Mouse (Mus musculus) midbrain, embryonic 13.5 days (tissue): ENCODE measurements around the gene Pidd1. TPM values are rescaled to one million over a fixed set of nuclear protein-coding genes. Genes with fewer than 3 reads are reported as not detected.
"Not testable (repeated sequence)": the region's sequence is repeated elsewhere in the genome, so short reads cannot be mapped to it uniquely, and the experiment has no call there.

Source experiments
- ATAC-seq: fragments of 200-750 bp; cut with Nextera tagmentation; 2 replicates; pipeline ENCODE4 v1.8.0; 2017; ENCODE audit warnings: mild to moderate bottlenecking, moderate TSS enrichment, moderate library complexity
- H3K27ac ChIP-seq: fragments of 300-500 bp; sonication (generic); 2 replicates; pipeline ENCODE4 v1.5.1; 2015; ENCODE audit warnings: inconsistent platforms, mild to moderate bottlenecking, moderate library complexity
- H3K27me3 ChIP-seq: fragments of 300-500 bp; sonication (generic); 2 replicates; pipeline ENCODE4 v1.6.1; 2015; ENCODE audit warnings: mild to moderate bottlenecking, inconsistent platforms
- H3K36me3 ChIP-seq: fragments of 300-500 bp; sonication (generic); 2 replicates; pipeline ENCODE4 v1.6.1; 2015; ENCODE audit warnings: mild to moderate bottlenecking, inconsistent platforms
- H3K4me1 ChIP-seq: fragments of 300-500 bp; sonication (generic); replicated peaks from 2 replicates; pipeline ENCODE4 v1.6.1; 2015; ENCODE audit warnings: inconsistent platforms
- H3K4me2 ChIP-seq: fragments of 300-500 bp; sonication (generic); replicated peaks from 2 replicates; pipeline ENCODE4 v1.6.1; 2015; ENCODE audit warnings: moderate library complexity, mild to moderate bottlenecking, inconsistent platforms
- H3K4me3 ChIP-seq: fragments of 300-500 bp; sonication (generic); replicated peaks from 2 replicates; pipeline ENCODE4 v1.5.1; 2015; ENCODE audit warnings: mild to moderate bottlenecking, inconsistent platforms
- H3K9ac ChIP-seq: fragments of 300-500 bp; sonication (generic); replicated peaks from 2 replicates; pipeline ENCODE4 v1.6.1; 2015; ENCODE audit warnings: mild to moderate bottlenecking, inconsistent platforms
- H3K9me3 ChIP-seq: fragments of 300-500 bp; sonication (generic); 2 replicates; pipeline ENCODE4 v1.6.1; 2016; ENCODE audit warnings: mild to moderate bottlenecking, inconsistent platforms
- WGBS: fragments of 180-500 bp; shearing (Covaris S2); methylation state at CpG from one replicate; pipeline ENCODE4 v1.1.7; 2015; 5-methylcytosine and 5-hydroxymethylcytosine counted together
- polyA plus RNA-seq: library from polyadenylated mRNA; unstranded; fragments of >200 nt; fragmentation: Nextera tagmentation; extraction: Ambion mirVana; gene quantifications from 2 replicates; pipeline ENCODE4 v1.2.1, GENCODE M21; 2015

Gene Pidd1
- polyA plus RNA-seq, 1 experiment from 2014 or later, result 7.1 TPM

GRCm38 (mm10) chr7:141416144-141416841 is 27.5 kb downstream of the Pidd1 start:
- H3K4me2 ChIP-seq, result no peak overlapping the region
- no peaks in the 10 kb centered on the region for H3K9me3 ChIP-seq
- H3K27me3 ChIP-seq, result 0 out of 2 replicates have a peak, but pooled peaks cover 2% of the 10 kb centered on the region
- H3K4me3 ChIP-seq, result no peak overlapping the region
- H3K36me3 ChIP-seq, result no peaks in the 10 kb centered on the region
- ATAC-seq, result no peak
- H3K9ac ChIP-seq, result no peak overlapping the region
- 80% methylated on average over 6 of the region's 6 CpGs for WGBS
- no peak overlapping the region for H3K27ac ChIP-seq
- H3K4me1 ChIP-seq, result peaks cover 23% of the 10 kb centered on the region

- H3K4me1 ChIP-seq, result peaks cover 26% of the 10 kb centered on the region
- peak; percentile 92 for ATAC-seq
- WGBS, result under 1% methylated on average over 52 of the region's 56 CpGs
Observed at GRCm38 (mm10) chr7:141413809-141414584, 29.8 kb downstream of the Pidd1 start, which contains the start of gene Gatd1. TSS of gene Gatd1 (minus strand) at chr7:141414136.

GRCm38 (mm10) chr7:141413331-141413730 is 30.5 kb downstream of the Pidd1 start:
- H3K4me3 ChIP-seq, result peak overlapping the region; percentile 76
- no peaks in the 10 kb centered on the region for H3K9me3 ChIP-seq
- H3K36me3 ChIP-seq, result peaks cover 21% of the 10 kb centered on the region
- H3K27me3 ChIP-seq, result no peaks in the 10 kb centered on the region
- peak overlapping the region; percentile 93 for H3K9ac ChIP-seq
- H3K4me1 ChIP-seq, result peaks cover 27% of the 10 kb centered on the region
- peak overlapping the region; percentile 88 for H3K27ac ChIP-seq
- peak overlapping the region; percentile 89 for H3K4me2 ChIP-seq
- peak; percentile 59 for ATAC-seq
- 5% methylated on average over 16 of the region's 16 CpGs for WGBS

More at GRCm38 (mm10) chr7:141413809-141414584, 29.8 kb downstream of the Pidd1 start, which contains the start of gene Gatd1:
- peak within 1 kb of the TSS; percentile 76 for H3K4me3 ChIP-seq
- no peaks in the 10 kb centered on the region for H3K9me3 ChIP-seq
- peak within 1 kb of the TSS; percentile 89 for H3K4me2 ChIP-seq
- peaks cover 17% of the 10 kb centered on the region for H3K36me3 ChIP-seq
- H3K27me3 ChIP-seq, result 0 out of 2 replicates have a peak, but pooled peaks cover 1% of the 10 kb centered on the region
- H3K27ac ChIP-seq, result peak within 1 kb of the TSS; percentile 88
- H3K9ac ChIP-seq, result peak within 1 kb of the TSS; percentile 93

GRCm38 (mm10) chr7:141411667-141412066 is 32.2 kb downstream of the Pidd1 start:
- Histone ChIP-seq H3K27me3 (no peaks in the 10 kb centered on the region), H3K4me3 (no peak overlapping the region), H3K9me3 (no peaks in the 10 kb centered on the region), H3K27ac (no peak overlapping the region), H3K36me3 (peaks cover 31% of the 10 kb centered on the region), H3K4me2 (no peak overlapping the region), H3K9ac (peak overlapping the region; percentile 23; the same call in 1 of the 2 replicates), H3K4me1 (peaks cover 27% of the 10 kb centered on the region)
- no peak for ATAC-seq
- WGBS, result 100% methylated on average over 1 of the region's 1 CpGs

GRCm38 (mm10) chr7:141410631-141411030 is 33.2 kb downstream of the Pidd1 start:
- Histone ChIP-seq H3K4me2 (no peak overlapping the region), H3K4me3 (no peak overlapping the region), H3K27ac (no peak overlapping the region), H3K9me3 (no peaks in the 10 kb centered on the region), H3K27me3 (no peaks in the 10 kb centered on the region), H3K36me3 (peaks cover 31% of the 10 kb centered on the region), H3K9ac (0 out of 2 replicates have a peak overlapping the region, but pooled peaks have one; percentile 30), H3K4me1 (peaks cover 27% of the 10 kb centered on the region)
- WGBS, result 96% methylated on average over 8 of the region's 8 CpGs
- ATAC-seq, result no peak

GRCm38 (mm10) chr7:141408833-141409232 is 35.0 kb downstream of the Pidd1 start:
- WGBS, result 8% methylated on average over 11 of the region's 11 CpGs
- Histone ChIP-seq H3K4me3 (no peak overlapping the region), H3K27ac (0 out of 2 replicates have a peak overlapping the region, but pooled peaks have one; percentile 2), H3K4me2 (no peak overlapping the region), H3K27me3 (no peaks in the 10 kb centered on the region), H3K9me3 (no peaks in the 10 kb centered on the region), H3K4me1 (peaks cover 22% of the 10 kb centered on the region), H3K36me3 (peaks cover 34% of the 10 kb centered on the region), H3K9ac (no peak overlapping the region)
- ATAC-seq, result peak; percentile 62

- Histone ChIP-seq H3K4me1 (peaks cover 14% of the 10 kb centered on the region), H3K36me3 (peaks cover 41% of the 10 kb centered on the region)
- not testable (repeated sequence) for ATAC-seq, H3K9me3 ChIP-seq, H3K9ac ChIP-seq, H3K27ac ChIP-seq, H3K4me2 ChIP-seq, H3K27me3 ChIP-seq, H3K4me3 ChIP-seq
- WGBS, result 96% methylated on average over 7 of the region's 7 CpGs
Observed at GRCm38 (mm10) chr7:141407670-141408069, 36.2 kb downstream of the Pidd1 start.

GRCm38 (mm10) chr7:141405466-141405865 is 38.4 kb downstream of the Pidd1 start:
- Histone ChIP-seq H3K36me3 (peaks cover 60% of the 10 kb centered on the region), H3K4me1 (0 out of 2 replicates have a peak, but pooled peaks cover 4% of the 10 kb centered on the region), H3K4me2 (no peak overlapping the region), H3K9ac (0 out of 2 replicates have a peak overlapping the region, but pooled peaks have one; percentile 12), H3K9me3 (no peaks in the 10 kb centered on the region), H3K27me3 (no peaks in the 10 kb centered on the region), H3K4me3 (no peak overlapping the region), H3K27ac (no peak overlapping the region)
- WGBS, result 82% methylated on average over 4 of the region's 4 CpGs
- ATAC-seq, result no peak

- Histone ChIP-seq H3K4me2 (no peak overlapping the region), H3K27me3 (no peaks in the 10 kb centered on the region), H3K4me3 (no peak overlapping the region), H3K9ac (no peak overlapping the region), H3K9me3 (no peaks in the 10 kb centered on the region), H3K4me1 (no peaks in the 10 kb centered on the region), H3K36me3 (peaks cover 64% of the 10 kb centered on the region), H3K27ac (no peak overlapping the region)
- 42% methylated on average over 5 of the region's 5 CpGs for WGBS
- ATAC-seq, result peak; percentile 58
Observed at GRCm38 (mm10) chr7:141403305-141403704, 40.5 kb downstream of the Pidd1 start.

GRCm38 (mm10) chr7:141395348-141395747 is 48.5 kb downstream of the Pidd1 start:
- Histone ChIP-seq H3K9ac (no peak overlapping the region), H3K36me3 (peaks cover 47% of the 10 kb centered on the region), H3K4me3 (no peak overlapping the region), H3K4me1 (peaks cover 14% of the 10 kb centered on the region), H3K9me3 (no peaks in the 10 kb centered on the region), H3K27ac (no peak overlapping the region), H3K4me2 (no peak overlapping the region), H3K27me3 (no peaks in the 10 kb centered on the region)
- no peak for ATAC-seq
- 80% methylated on average over 1 of the region's 1 CpGs for WGBS

GRCm38 (mm10) chr7:141394771-141395170 is 49.1 kb downstream of the Pidd1 start:
- H3K4me1 ChIP-seq, result peaks cover 14% of the 10 kb centered on the region
- WGBS, result 26% methylated on average over 6 of the region's 6 CpGs
- H3K27me3 ChIP-seq, result no peaks in the 10 kb centered on the region

GRCm38 (mm10) chr7:141394158-141394557 is 49.7 kb downstream of the Pidd1 start:
- Histone ChIP-seq H3K9me3 (no peaks in the 10 kb centered on the region), H3K36me3 (peaks cover 35% of the 10 kb centered on the region), H3K9ac (no peak overlapping the region), H3K4me3 (no peak overlapping the region), H3K4me2 (no peak overlapping the region), H3K27ac (no peak overlapping the region), H3K4me1 (peaks cover 14% of the 10 kb centered on the region), H3K27me3 (peaks cover 4% of the 10 kb centered on the region)
- no peak for ATAC-seq
- WGBS, result 88% methylated on average over 7 of the region's 7 CpGs

More at GRCm38 (mm10) chr7:141394771-141395170, 49.1 kb downstream of the Pidd1 start:
- Histone ChIP-seq H3K36me3 (peaks cover 42% of the 10 kb centered on the region), H3K4me3 (no peak overlapping the region), H3K9me3 (no peaks in the 10 kb centered on the region), H3K4me2 (no peak overlapping the region), H3K27ac (no peak overlapping the region), H3K9ac (no peak overlapping the region)
- no peak for ATAC-seq
